Comparison of ENCODE assay signal across 11 mouse cellular contexts in genomic region chr12:8387281-8387680, GRCm38 (mm10).
A peak's percentile ranks its signal among the peaks of the same experiment; 100 is the strongest.
DNase-seq lines count a peak whose midpoint lies in the region; ATAC-seq and TF ChIP-seq lines count a peak whose summit lies in the region.
"Had no signal": no experiment of that assay in that cellular context is flagged by ENCODE, and none has a peak within 500 bp of the region (broad histone marks: within the 10 kb centered on the region; RNA-seq: fewer than 3 reads in every experiment).

No protein-coding gene starts in this region.

- peak overlapping the region; percentile 83 for H3K27ac ChIP-seq in heart, embryonic 10.5 days
- H3K27ac ChIP-seq in kidney, postnatal 0 days: peak overlapping the region; percentile 47; the same call in 1 of the 2 replicates
- H3K27ac ChIP-seq in embryonic facial prominence, embryonic 12.5 days: peak overlapping the region; percentile 19; the same call in 1 of the 2 replicates
- peak overlapping the region; percentile 75; the same call in 1 of the 2 replicates for H3K27ac ChIP-seq in limb, embryonic 15.5 days
- H3K27ac ChIP-seq: liver, embryonic 12.5 days had no signal

- DNase-seq in heart, embryonic 10.5 days (ENCODE audit: low spot score): no peak
- DNase-seq in heart, postnatal 36 days: no peak
- no peak for DNase-seq in kidney, postnatal 0 days (ENCODE audit: low spot score)
- DNase-seq in kidney, adult 8-10 months: no peak
- DNase-seq: cerebellum, postnatal 36 days; right cerebral cortex, adult 18-20 months had no signal

- 79% methylated on average over 1 of the region's 1 CpGs for WGBS in heart, embryonic 10.5 days
- WGBS in kidney, postnatal 0 days: 64% methylated on average over 1 of the region's 1 CpGs
- 82% methylated on average over 1 of the region's 1 CpGs for WGBS in embryonic facial prominence, embryonic 12.5 days
- 74% methylated on average over 1 of the region's 1 CpGs for WGBS in limb, embryonic 15.5 days

- no peaks in the 10 kb centered on the region for H3K36me3 ChIP-seq in heart, embryonic 10.5 days
- H3K36me3 ChIP-seq in kidney, postnatal 0 days (ENCODE audit: insufficient read depth, low read length): no peaks in the 10 kb centered on the region
- no peaks in the 10 kb centered on the region for H3K36me3 ChIP-seq in embryonic facial prominence, embryonic 12.5 days
- no peaks in the 10 kb centered on the region for H3K36me3 ChIP-seq in limb, embryonic 15.5 days
- H3K36me3 ChIP-seq: liver, embryonic 12.5 days had no signal

- H3K9me3 ChIP-seq in heart, embryonic 10.5 days: no peaks in the 10 kb centered on the region
- H3K9me3 ChIP-seq in kidney, postnatal 0 days (replicated peaks; ENCODE audit: low read length): no peaks in the 10 kb centered on the region
- 0 out of 2 replicates have a peak, but pooled peaks cover 2% of the 10 kb centered on the region for H3K9me3 ChIP-seq in embryonic facial prominence, embryonic 12.5 days
- no peaks in the 10 kb centered on the region for H3K9me3 ChIP-seq in limb, embryonic 15.5 days
- H3K9me3 ChIP-seq: liver, embryonic 12.5 days had no signal

- H3K4me2 ChIP-seq in kidney, postnatal 0 days (ENCODE audit: low read length): no peak overlapping the region
- no peak overlapping the region for H3K4me2 ChIP-seq in embryonic facial prominence, embryonic 12.5 days (replicated peaks)
- no peak overlapping the region for H3K4me2 ChIP-seq in limb, embryonic 15.5 days
- H3K4me2 ChIP-seq: liver, embryonic 12.5 days had no signal

- H3K4me3 ChIP-seq in heart, embryonic 10.5 days: no peak overlapping the region
- H3K4me3 ChIP-seq in kidney, postnatal 0 days (replicated peaks; ENCODE audit: low read depth, low read length): no peak overlapping the region
- no peak overlapping the region for H3K4me3 ChIP-seq in embryonic facial prominence, embryonic 12.5 days
- no peak overlapping the region for H3K4me3 ChIP-seq in limb, embryonic 15.5 days
- H3K4me3 ChIP-seq: liver, embryonic 12.5 days had no signal

- no peak for ATAC-seq in kidney, postnatal 0 days (replicated peaks; ENCODE audit: low FRiP score, low read depth)
- ATAC-seq in embryonic facial prominence, embryonic 12.5 days (ENCODE audit: insufficient number of reproducible peaks, insufficient read depth, low FRiP score, low TSS enrichment): no peak
- ATAC-seq in limb, embryonic 15.5 days (ENCODE audit: insufficient number of reproducible peaks, low FRiP score, low TSS enrichment, low read depth): no peak
- no peak for ATAC-seq in CD4-positive, CD25-positive, alpha-beta regulatory T cell, adult 4 months
- ATAC-seq in erythroid progenitor cell, adult 5-6 weeks (replicated peaks; ENCODE audit: low FRiP score, poor library complexity, severe bottlenecking): no peak

- TF ChIP-seq CTCF in kidney, postnatal 0 days (IDR thresholded peaks at IDR 0.05; ENCODE audit: low read depth): no peak

- H3K4me1 ChIP-seq in heart, embryonic 10.5 days: peaks cover 19% of the 10 kb centered on the region
- H3K4me1 ChIP-seq in kidney, postnatal 0 days (replicated peaks; ENCODE audit: insufficient read depth, low read length): peaks cover 4% of the 10 kb centered on the region; the same call in 1 of the 2 replicates
- H3K4me1 ChIP-seq in embryonic facial prominence, embryonic 12.5 days: peaks cover 6% of the 10 kb centered on the region; the same call in 1 of the 2 replicates
- H3K4me1 ChIP-seq in limb, embryonic 15.5 days: peaks cover 22% of the 10 kb centered on the region; the same call in 1 of the 2 replicates
- H3K4me1 ChIP-seq: liver, embryonic 12.5 days had no signal

- intact Hi-C loops in heart, postnatal 36 days (cut with DNase I): loop anchor here (2.0 kb wide), 2 partner anchors 54 to 60 kb away; no protein-coding TSS in a partner anchor

- H3K9ac ChIP-seq in kidney, postnatal 0 days (ENCODE audit: low read depth, low read length): no peak overlapping the region
- no peak overlapping the region for H3K9ac ChIP-seq in embryonic facial prominence, embryonic 12.5 days
- no peak overlapping the region for H3K9ac ChIP-seq in limb, embryonic 15.5 days
- H3K9ac ChIP-seq: liver, embryonic 12.5 days had no signal

- H3K27me3 ChIP-seq in heart, embryonic 10.5 days (ENCODE audit: insufficient read depth, poor library complexity, severe bottlenecking): no peaks in the 10 kb centered on the region
- no peaks in the 10 kb centered on the region for H3K27me3 ChIP-seq in kidney, postnatal 0 days (ENCODE audit: insufficient read depth, low read length)
- no peaks in the 10 kb centered on the region for H3K27me3 ChIP-seq in embryonic facial prominence, embryonic 12.5 days
- H3K27me3 ChIP-seq in limb, embryonic 15.5 days: no peaks in the 10 kb centered on the region
- H3K27me3 ChIP-seq: liver, embryonic 12.5 days had no signal

Comparison
In these comparisons a context has a peak if more than half of its experiments do, and no peak if none do; other contexts are left out.
1. H3K27ac ChIP-seq: peak in every context shown above with its lines; median percentile 83 in heart, embryonic 10.5 days; 75 in limb, embryonic 15.5 days; 47 in kidney, postnatal 0 days; 19 in embryonic facial prominence, embryonic 12.5 days.